Mouse (Mus musculus) C2C12 (cell line): Measurements from ENCODE around the gene Mef2d.

ENCODE experiments used
- CEBPB ChIP-seq: IDR thresholded peaks from one replicate; pipeline ENCODE4 v1.6.1; 2011; ENCODE audit warnings: low read depth, mild to moderate bottlenecking, control low read depth, moderate library complexity
- CTCF ChIP-seq: IDR thresholded peaks from one replicate; pipeline ENCODE4 v1.5.1; 2011; ENCODE audit not compliant: control insufficient read depth, insufficient read depth, insufficient read length
- FOSL1 ChIP-seq: IDR thresholded peaks from one replicate; pipeline ENCODE4 v1.8.0; 2011; ENCODE audit warnings: mild to moderate bottlenecking, low read length; ENCODE audit not compliant: poor library complexity, insufficient read depth, severe bottlenecking
- MAX ChIP-seq: IDR thresholded peaks from one replicate; pipeline ENCODE4 v1.6.1; 2011; ENCODE audit warnings: mild to moderate bottlenecking, control low read depth
- MYOD1 ChIP-seq: IDR thresholded peaks from one replicate; pipeline ENCODE4 v1.6.1; 2011; ENCODE audit warnings: low read depth; ENCODE audit not compliant: control insufficient read depth, insufficient read length
- MYOG ChIP-seq: IDR thresholded peaks from one replicate; pipeline ENCODE4 v1.6.1; 2011; ENCODE audit not compliant: control insufficient read depth, insufficient read length; ENCODE audit errors: extremely low read depth
- USF1 ChIP-seq: IDR thresholded peaks from one replicate; pipeline ENCODE4 v1.6.1; 2011; ENCODE audit warnings: low read depth, mild to moderate bottlenecking, control low read depth, moderate library complexity

DNA sequence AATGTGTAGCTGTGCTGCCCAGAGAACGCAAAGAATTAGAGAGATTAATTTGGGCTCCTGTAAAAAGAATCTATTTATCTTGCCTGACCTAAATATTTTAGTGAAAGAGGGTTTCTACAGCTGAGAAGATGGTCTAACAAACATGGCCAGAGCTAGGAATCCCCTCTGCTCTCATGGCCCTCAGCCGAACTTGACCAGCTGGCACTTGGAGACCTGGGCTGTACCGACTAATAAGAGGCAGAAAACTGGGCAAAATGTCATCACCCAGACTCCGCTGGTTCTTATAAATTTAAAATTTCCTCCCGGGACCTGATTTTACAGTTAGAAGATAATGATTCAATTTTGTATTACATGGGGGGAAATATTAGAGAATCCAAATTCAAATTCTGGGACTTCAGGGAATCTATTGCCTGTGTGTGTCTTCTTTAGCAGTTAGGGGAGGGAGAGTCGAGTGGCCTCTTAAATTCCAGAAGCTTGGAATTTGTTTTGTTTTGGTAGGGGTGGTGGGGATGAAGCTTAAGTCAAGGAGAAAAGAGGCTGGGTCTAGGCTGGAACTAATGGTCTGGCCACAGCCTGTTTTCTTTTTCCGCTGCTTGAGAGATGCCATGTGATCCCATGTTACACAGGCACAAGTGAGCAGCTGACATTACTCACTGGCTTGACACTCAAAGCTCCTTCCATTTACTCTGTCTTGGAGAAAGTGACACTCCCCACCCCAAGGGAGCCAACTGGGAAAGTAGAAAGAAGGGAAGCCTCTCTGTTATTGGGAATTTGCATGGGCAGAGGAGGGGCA, 74.6 kb downstream of the Mef2d start:
- TF ChIP-seq CTCF, result no peak
- no peak for TF ChIP-seq MYOG
- no peak for TF ChIP-seq USF1
- TF ChIP-seq CEBPB, result no peak
- TF ChIP-seq FOSL1, result no peak
- no peak for TF ChIP-seq MYOD1
- TF ChIP-seq MAX, result no peak
